In genomic region chr19:46318586-46319378, GRCm38 (mm10) we compare ENCODE assay signal across 8 mouse cellular contexts. TPM values are rescaled to one million over a fixed set of nuclear protein-coding genes. Genes with fewer than 3 reads are reported as not detected.
DNase-seq lines count a peak whose midpoint lies in the region; ATAC-seq and TF ChIP-seq lines count a peak whose summit lies in the region.

No protein-coding gene starts in this region.

- TF ChIP-seq CTCF in olfactory bulb, adult 2 months (IDR thresholded peaks at IDR 0.05; ENCODE audit: insufficient read depth, low read depth, low read length), result no peak

- H3K4me1 ChIP-seq in heart, embryonic 13.5 days, result peaks cover 58% of the 10 kb centered on the region
- H3K4me1 ChIP-seq in liver, embryonic 11.5 days (replicated peaks; ENCODE audit: control insufficient read depth, insufficient read depth, low read length), result peaks cover 43% of the 10 kb centered on the region
- H3K4me1 ChIP-seq in olfactory bulb, adult 2 months (ENCODE audit: control insufficient read depth, insufficient read depth, low read length), result peaks cover 82% of the 10 kb centered on the region

- no peaks in the 10 kb centered on the region for H3K36me3 ChIP-seq in heart, embryonic 13.5 days
- no peaks in the 10 kb centered on the region for H3K36me3 ChIP-seq in liver, embryonic 11.5 days (ENCODE audit: control insufficient read depth, insufficient read depth, low read length)

- H3K4me2 ChIP-seq in heart, embryonic 13.5 days, result peak overlapping the region; percentile 81
- H3K4me2 ChIP-seq in liver, embryonic 11.5 days, result peak overlapping the region; percentile 79

- WGBS in heart, embryonic 13.5 days, result 12% methylated on average over 16 of the region's 16 CpGs
- WGBS in liver, embryonic 11.5 days, result 14% methylated on average over 16 of the region's 16 CpGs
- WGBS in olfactory bulb, adult 2 months, result 9% methylated on average over 16 of the region's 16 CpGs

- H3K9me3 ChIP-seq in heart, embryonic 13.5 days, result no peaks in the 10 kb centered on the region
- H3K9me3 ChIP-seq in liver, embryonic 11.5 days (ENCODE audit: control insufficient read depth, low read length), result no peaks in the 10 kb centered on the region

- no peak overlapping the region for H3K27ac ChIP-seq in heart, embryonic 13.5 days (replicated peaks)
- no peak overlapping the region for H3K27ac ChIP-seq in liver, embryonic 11.5 days (ENCODE audit: low read depth, low read length)
- H3K27ac ChIP-seq in olfactory bulb, adult 2 months (ENCODE audit: insufficient read depth, low read depth, low read length), result peak overlapping the region; percentile 95

- no peak for ATAC-seq in heart, embryonic 13.5 days (ENCODE audit: extremely low read depth, insufficient number of reproducible peaks, low FRiP score, low TSS enrichment)
- no peak for ATAC-seq in liver, embryonic 11.5 days (replicated peaks; ENCODE audit: low FRiP score)

- peak; percentile 48; the same call in 1 of the 2 replicates for TF ChIP-seq POLR2A in olfactory bulb, adult 2 months (IDR thresholded peaks at IDR 0.05; ENCODE audit: insufficient read depth, low read depth, low read length)

- peak; percentile 80 for DNase-seq in ovary, postnatal 36 days (ENCODE audit: low spot score)
- no peak for DNase-seq in ovary, postnatal 14 days (ENCODE audit: low spot score)
- DNase-seq in embryo, embryonic 10.5 days (ENCODE audit: low spot score), result peak; percentile 68
- peak; percentile 84 for DNase-seq in kidney, postnatal 10 days
- DNase-seq in liver, embryonic 11.5 days (ENCODE audit: low spot score), result no peak
- no peak for DNase-seq in T-cell, adult 2 months (ENCODE audit: low spot score)

- peaks cover 100% of the 10 kb centered on the region for H3K27me3 ChIP-seq in heart, embryonic 13.5 days (replicated peaks)
- peaks cover 96% of the 10 kb centered on the region for H3K27me3 ChIP-seq in liver, embryonic 11.5 days (replicated peaks; ENCODE audit: control insufficient read depth, insufficient read depth, low read length)

- peak overlapping the region; percentile 62 for H3K4me3 ChIP-seq in heart, embryonic 13.5 days
- no peak overlapping the region for H3K4me3 ChIP-seq in liver, embryonic 11.5 days (ENCODE audit: low read depth, low read length)
- H3K4me3 ChIP-seq in olfactory bulb, adult 2 months (ENCODE audit: insufficient read depth, low read depth, low read length), result peak overlapping the region; percentile 96

- no peak overlapping the region for H3K9ac ChIP-seq in heart, embryonic 13.5 days
- no peak overlapping the region for H3K9ac ChIP-seq in liver, embryonic 11.5 days (ENCODE audit: low read depth, low read length)

RNA-seq across cellular contexts. Expression of gene Psd, which starts 8.2 kb away (rescaled TPM):
- polyA plus RNA-seq in heart, embryonic 13.5 days (2015; fragmentation: Nextera tagmentation; extraction: Ambion mirVana), result 4.3 and 5.6 TPM in 2 replicates
- 11.9 and 12.4 TPM in 2 replicates for polyA plus RNA-seq in liver, embryonic 11.5 days (2014; fragmentation: Nextera tagmentation; extraction: Ambion mirVana)
- not detected in 2 replicates for polyA plus RNA-seq in olfactory bulb, adult 2 months (2012; ENCODE audit: insufficient read depth, insufficient read length, low replicate concordance, missing spikeins)

RNA-seq across cellular contexts. Expression of gene Fbxl15, which starts 9.2 kb away (rescaled TPM):
- polyA plus RNA-seq in heart, embryonic 13.5 days (2015; fragmentation: Nextera tagmentation; extraction: Ambion mirVana), result 9.5 and 10.2 TPM in 2 replicates
- 15.7 and 16.4 TPM in 2 replicates for polyA plus RNA-seq in liver, embryonic 11.5 days (2014; fragmentation: Nextera tagmentation; extraction: Ambion mirVana)
- not detected in 2 replicates for polyA plus RNA-seq in olfactory bulb, adult 2 months (2012; ENCODE audit: insufficient read depth, insufficient read length, low replicate concordance, missing spikeins)

RNA-seq across cellular contexts. Expression of gene Nfkb2, which starts 14.7 kb away (rescaled TPM):
- 6.3 and 7.2 TPM in 2 replicates for polyA plus RNA-seq in heart, embryonic 13.5 days (2015; fragmentation: Nextera tagmentation; extraction: Ambion mirVana)
- polyA plus RNA-seq in liver, embryonic 11.5 days (2014; fragmentation: Nextera tagmentation; extraction: Ambion mirVana), result 6.0 and 6.6 TPM in 2 replicates
- polyA plus RNA-seq in olfactory bulb, adult 2 months (2012; ENCODE audit: insufficient read depth, insufficient read length, low replicate concordance, missing spikeins), result not detected in 2 replicates

RNA-seq across cellular contexts. Expression of gene Cuedc2, which starts 19.7 kb away (rescaled TPM):
- polyA plus RNA-seq in heart, embryonic 13.5 days (2015; fragmentation: Nextera tagmentation; extraction: Ambion mirVana), result 114 and 131 TPM in 2 replicates
- polyA plus RNA-seq in liver, embryonic 11.5 days (2014; fragmentation: Nextera tagmentation; extraction: Ambion mirVana), result 151 and 153 TPM in 2 replicates
- polyA plus RNA-seq in olfactory bulb, adult 2 months (2012; ENCODE audit: insufficient read depth, insufficient read length, low replicate concordance, missing spikeins), result not detected in 2 replicates

RNA-seq across cellular contexts. Expression of gene Mfsd13a, which starts 22.1 kb away (rescaled TPM):
- polyA plus RNA-seq in heart, embryonic 13.5 days (2015; fragmentation: Nextera tagmentation; extraction: Ambion mirVana), result 4.5 and 5.2 TPM in 2 replicates
- 21.9 and 25.4 TPM in 2 replicates for polyA plus RNA-seq in liver, embryonic 11.5 days (2014; fragmentation: Nextera tagmentation; extraction: Ambion mirVana)
- polyA plus RNA-seq in olfactory bulb, adult 2 months (2012; ENCODE audit: insufficient read depth, insufficient read length, low replicate concordance, missing spikeins), result not detected in 2 replicates

Comparison
In these comparisons a context has a peak if more than half of its experiments do, and no peak if none do; other contexts are left out.
1. DNase-seq: peak in ovary, postnatal 36 days (single experiment), embryo, embryonic 10.5 days (single experiment) and kidney, postnatal 10 days (single experiment); none in ovary, postnatal 14 days (single experiment), liver, embryonic 11.5 days (single experiment) and T-cell, adult 2 months (single experiment).
2. RNA of gene Fbxl15, which starts 9.2 kb away (polyA plus RNA-seq): 15.7 to 16.4 TPM in liver, embryonic 11.5 days and 9.5 to 10.2 TPM in heart, embryonic 13.5 days; not detected in olfactory bulb, adult 2 months; every median in the first group is over 10 times any median in the second.